Mouse (Mus musculus): ENCODE measurements around the gene Nmb. TPM values are rescaled to one million over a fixed set of nuclear protein-coding genes. Genes with fewer than 3 reads are reported as not detected.

The Nmb gene
- polyA plus RNA-seq, 1 experiment, result 24.5 TPM

DNA sequence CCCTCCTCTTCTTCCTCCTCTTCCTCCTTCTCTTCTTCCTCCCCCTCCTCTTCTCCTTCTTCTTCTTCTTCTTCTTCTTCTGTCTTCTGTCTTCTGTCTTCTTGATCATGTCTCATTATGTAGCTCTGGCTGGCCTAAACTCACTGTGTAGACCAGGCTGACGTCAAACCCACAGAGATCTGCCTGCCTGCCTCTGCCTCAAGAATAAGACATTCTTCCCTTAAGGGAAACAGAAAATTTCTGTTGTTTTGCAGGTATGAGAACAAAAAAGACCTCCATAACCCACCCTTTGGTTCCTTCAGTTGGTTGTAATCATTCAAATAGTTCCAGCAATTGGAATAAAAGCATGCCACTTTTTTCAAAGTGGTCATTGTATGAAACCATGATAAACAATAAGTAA lies 40.7 kb downstream of the Nmb start:
- Histone ChIP-seq H3K4me3 (ENCODE audit: control insufficient read depth, insufficient read depth, low read length) (no peak overlapping the region), H3K27ac (ENCODE audit: control insufficient read depth, insufficient read depth, low read length) (peak overlapping the region; percentile 60), H3K36me3 (ENCODE audit: control insufficient read depth, insufficient read depth, low read length) (peaks cover 14% of the 10 kb centered on the region), H3K27me3 (ENCODE audit: control insufficient read depth, insufficient read depth, low read length) (no peaks in the 10 kb centered on the region), H3K4me1 (replicated peaks; ENCODE audit: control insufficient read depth, insufficient read depth, low read length) (peaks cover 36% of the 10 kb centered on the region)
- WGBS, result 28% methylated on average over 1 of the region's 1 CpGs
- no peak for TF ChIP-seq CTCF (IDR thresholded peaks at IDR 0.05; ENCODE audit: borderline replicate concordance, control insufficient read depth, extremely low read depth, insufficient read depth, low read length, poor library complexity)
- no peak for TF ChIP-seq POLR2A (IDR thresholded peaks at IDR 0.05; ENCODE audit: control insufficient read depth, extremely low read depth, insufficient read depth, low read length, poor library complexity)
- DNase-seq, result no peak

DNA sequence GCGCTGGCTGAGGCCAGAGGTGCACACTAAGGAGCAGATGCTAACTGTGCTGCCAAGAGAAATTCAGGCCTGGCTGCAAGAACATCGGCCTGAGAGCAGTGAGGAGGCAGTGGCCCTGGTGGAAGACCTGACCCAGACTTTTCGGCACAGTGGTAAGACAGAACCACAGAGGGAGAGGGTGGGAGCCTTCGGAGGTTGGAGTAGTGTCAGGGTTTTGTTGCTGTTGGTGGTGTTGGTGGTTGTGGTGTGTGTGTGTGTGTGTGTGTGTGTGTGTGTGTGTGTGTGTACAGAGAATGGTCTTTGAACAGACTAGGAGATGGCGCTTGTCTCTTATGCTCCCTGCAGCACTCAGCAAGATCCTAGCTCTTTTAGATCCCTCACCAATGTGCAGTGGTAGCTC lies 41.4 kb downstream of the Nmb start:
- no peaks in the 10 kb centered on the region for H3K27me3 ChIP-seq (ENCODE audit: control insufficient read depth, insufficient read depth, low read length)
- peak overlapping the region; percentile 60 for H3K27ac ChIP-seq (ENCODE audit: control insufficient read depth, insufficient read depth, low read length)
- DNase-seq, result peak; percentile 16
- 39% methylated on average over 5 of the region's 5 CpGs for WGBS
- H3K4me1 ChIP-seq (replicated peaks; ENCODE audit: control insufficient read depth, insufficient read depth, low read length), result peaks cover 36% of the 10 kb centered on the region
- H3K4me3 ChIP-seq (ENCODE audit: control insufficient read depth, insufficient read depth, low read length), result peak overlapping the region; percentile 20
- peaks cover 9% of the 10 kb centered on the region for H3K36me3 ChIP-seq (ENCODE audit: control insufficient read depth, insufficient read depth, low read length)
- TF ChIP-seq CTCF (IDR thresholded peaks at IDR 0.05; ENCODE audit: borderline replicate concordance, control insufficient read depth, extremely low read depth, insufficient read depth, low read length, poor library complexity) (no peak), POLR2A (IDR thresholded peaks at IDR 0.05; ENCODE audit: control insufficient read depth, extremely low read depth, insufficient read depth, low read length, poor library complexity) (no peak)

DNA sequence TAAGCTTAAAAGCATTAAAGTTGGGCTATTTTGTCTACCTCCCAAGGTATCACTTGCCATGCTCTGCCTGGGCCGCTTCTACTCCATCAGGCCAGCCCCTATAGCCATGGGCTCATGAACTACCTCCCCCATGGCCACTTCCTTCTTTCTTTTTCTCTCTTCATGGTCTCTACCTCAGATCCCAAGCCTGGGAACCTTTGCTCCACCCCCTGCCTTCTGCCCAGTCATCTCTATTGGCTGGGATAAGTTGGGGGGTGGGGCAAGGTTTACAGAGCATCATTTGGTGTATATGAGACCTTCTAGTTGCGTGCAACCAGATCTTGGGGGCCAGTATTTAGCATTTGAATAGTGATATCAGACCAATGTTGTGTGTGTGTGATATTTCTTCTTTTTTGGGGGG lies 42.4 kb downstream of the Nmb start:
- Histone ChIP-seq H3K4me3 (ENCODE audit: control insufficient read depth, insufficient read depth, low read length) (no peak overlapping the region), H3K4me1 (replicated peaks; ENCODE audit: control insufficient read depth, insufficient read depth, low read length) (peaks cover 36% of the 10 kb centered on the region)
- 60% methylated on average over 2 of the region's 2 CpGs for WGBS

DNA sequence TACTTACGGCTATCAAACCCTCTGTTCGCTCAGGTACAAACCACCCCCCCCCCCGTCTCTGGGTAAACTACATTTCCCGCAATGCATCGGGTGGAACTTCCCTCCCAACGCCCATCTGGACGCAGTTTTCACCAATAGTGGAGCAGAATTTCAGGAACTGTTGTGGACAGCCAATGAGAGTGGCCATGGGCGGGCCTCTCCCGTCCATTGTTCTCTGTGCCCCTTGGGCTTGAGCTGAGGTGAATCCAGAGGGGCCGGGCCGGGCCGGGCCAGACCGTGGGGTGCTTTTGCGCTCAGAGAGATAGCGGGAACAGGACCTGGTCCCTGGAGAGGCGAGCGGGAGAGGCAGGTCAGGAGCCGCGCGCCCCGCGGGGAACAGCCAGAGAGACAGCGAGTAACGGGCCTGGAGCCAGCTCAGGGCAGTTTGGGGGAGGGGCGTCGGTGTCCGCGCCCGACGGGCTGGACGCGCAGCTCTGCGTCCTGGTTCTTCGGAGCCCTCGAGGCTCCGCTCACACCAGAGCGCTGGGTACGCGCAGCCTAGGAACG lies 44.1 kb downstream of the Nmb start, which contains the start of gene Zscan2:
Gene Zscan2 (plus strand): TSS at position 192 of the 546 bp plus-strand sequence.
- Histone ChIP-seq H3K27ac (ENCODE audit: control insufficient read depth, insufficient read depth, low read length) (peak within 1 kb of the TSS; percentile 9; the same call in 1 of the 2 replicates), H3K4me1 (replicated peaks; ENCODE audit: control insufficient read depth, insufficient read depth, low read length) (peaks cover 32% of the 10 kb centered on the region), H3K4me3 (ENCODE audit: control insufficient read depth, insufficient read depth, low read length) (peak within 1 kb of the TSS; percentile 96), H3K27me3 (ENCODE audit: control insufficient read depth, insufficient read depth, low read length) (no peaks in the 10 kb centered on the region), H3K36me3 (ENCODE audit: control insufficient read depth, insufficient read depth, low read length) (no peaks in the 10 kb centered on the region)
- under 1% methylated on average over 40 of the region's 40 CpGs for WGBS
- TF ChIP-seq POLR2A (IDR thresholded peaks at IDR 0.05; ENCODE audit: control insufficient read depth, extremely low read depth, insufficient read depth, low read length, poor library complexity), result peak; percentile 72; the same call in 1 of the 2 replicates
- peak; percentile 24; the same call in 1 of the 2 replicates for TF ChIP-seq CTCF (IDR thresholded peaks at IDR 0.05; ENCODE audit: borderline replicate concordance, control insufficient read depth, extremely low read depth, insufficient read depth, low read length, poor library complexity)
- DNase-seq, result peak; percentile 88

More for the DNA sequence above, 42.4 kb downstream of the Nmb start:
- no peak for TF ChIP-seq POLR2A (IDR thresholded peaks at IDR 0.05; ENCODE audit: control insufficient read depth, extremely low read depth, insufficient read depth, low read length, poor library complexity)
- TF ChIP-seq CTCF (IDR thresholded peaks at IDR 0.05; ENCODE audit: borderline replicate concordance, control insufficient read depth, extremely low read depth, insufficient read depth, low read length, poor library complexity), result no peak
- Histone ChIP-seq H3K27me3 (ENCODE audit: control insufficient read depth, insufficient read depth, low read length) (no peaks in the 10 kb centered on the region), H3K36me3 (ENCODE audit: control insufficient read depth, insufficient read depth, low read length) (peaks cover under 1% of the 10 kb centered on the region), H3K27ac (ENCODE audit: control insufficient read depth, insufficient read depth, low read length) (peak overlapping the region; percentile 16; the same call in 1 of the 2 replicates)
- DNase-seq, result peak; percentile 33

DNA sequence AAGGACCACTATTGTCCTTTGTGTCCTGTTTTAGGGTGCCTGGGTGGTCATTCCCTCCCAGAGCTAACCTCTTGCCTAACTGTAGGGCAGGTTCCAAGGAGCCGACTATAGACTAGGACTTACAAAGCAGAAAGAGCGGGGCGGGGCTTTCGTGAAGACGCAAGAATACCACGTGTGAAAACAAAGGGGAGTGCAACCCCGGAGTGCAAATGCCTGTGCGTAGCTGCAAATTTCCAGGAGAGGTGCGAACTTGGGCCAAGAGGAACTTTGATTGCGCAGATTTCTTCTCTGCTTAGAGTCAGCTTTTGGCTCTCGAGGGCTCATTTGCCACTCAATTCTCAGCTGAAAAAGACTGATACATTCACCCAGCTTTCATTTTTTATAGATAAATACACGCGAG lies 44.6 kb downstream of the Nmb start:
- under 1% methylated on average over 13 of the region's 13 CpGs for WGBS

DNA sequence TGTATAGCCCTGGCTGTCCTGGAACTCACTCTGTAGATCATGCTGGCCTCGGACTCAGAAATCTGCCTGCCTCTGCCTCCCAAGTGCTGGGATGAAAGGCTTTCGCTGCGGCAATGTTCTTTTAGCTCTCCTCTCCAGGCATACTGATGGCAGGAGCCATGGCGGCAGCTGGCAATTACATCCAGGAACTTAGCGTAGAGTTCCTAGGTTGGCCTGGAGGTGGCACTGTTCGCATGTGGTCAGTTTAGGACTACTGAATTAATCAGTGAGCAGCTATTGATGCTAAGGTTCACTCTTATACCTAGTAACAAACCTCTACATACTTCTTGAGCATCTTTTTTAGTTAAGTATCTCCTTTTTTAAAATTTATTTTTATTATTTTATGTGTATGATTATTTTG lies 47.7 kb downstream of the Nmb start:
- no peaks in the 10 kb centered on the region for H3K36me3 ChIP-seq (ENCODE audit: control insufficient read depth, insufficient read depth, low read length)
- H3K27ac ChIP-seq (ENCODE audit: control insufficient read depth, insufficient read depth, low read length), result no peak overlapping the region
- DNase-seq, result peak; percentile 86
- H3K4me1 ChIP-seq (replicated peaks; ENCODE audit: control insufficient read depth, insufficient read depth, low read length), result peaks cover 7% of the 10 kb centered on the region; the same call in 1 of the 2 replicates
- H3K4me3 ChIP-seq (ENCODE audit: control insufficient read depth, insufficient read depth, low read length), result no peak overlapping the region
- 9% methylated on average over 6 of the region's 6 CpGs for WGBS
- TF ChIP-seq POLR2A (IDR thresholded peaks at IDR 0.05; ENCODE audit: control insufficient read depth, extremely low read depth, insufficient read depth, low read length, poor library complexity), result no peak
- peak; percentile 39; the same call in 1 of the 2 replicates for TF ChIP-seq CTCF (IDR thresholded peaks at IDR 0.05; ENCODE audit: borderline replicate concordance, control insufficient read depth, extremely low read depth, insufficient read depth, low read length, poor library complexity)
- no peaks in the 10 kb centered on the region for H3K27me3 ChIP-seq (ENCODE audit: control insufficient read depth, insufficient read depth, low read length)

More for the DNA sequence above, 44.6 kb downstream of the Nmb start:
- Histone ChIP-seq H3K27ac (ENCODE audit: control insufficient read depth, insufficient read depth, low read length) (peak overlapping the region; percentile 9; the same call in 1 of the 2 replicates), H3K36me3 (ENCODE audit: control insufficient read depth, insufficient read depth, low read length) (no peaks in the 10 kb centered on the region), H3K4me3 (ENCODE audit: control insufficient read depth, insufficient read depth, low read length) (peak overlapping the region; percentile 39), H3K4me1 (replicated peaks; ENCODE audit: control insufficient read depth, insufficient read depth, low read length) (peaks cover 28% of the 10 kb centered on the region), H3K27me3 (ENCODE audit: control insufficient read depth, insufficient read depth, low read length) (no peaks in the 10 kb centered on the region)
- peak; percentile 79 for DNase-seq
- TF ChIP-seq POLR2A (IDR thresholded peaks at IDR 0.05; ENCODE audit: control insufficient read depth, extremely low read depth, insufficient read depth, low read length, poor library complexity), result no peak
- no peak for TF ChIP-seq CTCF (IDR thresholded peaks at IDR 0.05; ENCODE audit: borderline replicate concordance, control insufficient read depth, extremely low read depth, insufficient read depth, low read length, poor library complexity)

Measured in thymus, adult 2 months (tissue).